Comparison of ENCODE assay signal across 13 mouse cellular contexts in genomic region chr11:118084266-118084665, GRCm38 (mm10). TPM values are rescaled to one million over a fixed set of nuclear protein-coding genes. Genes with fewer than 3 reads are reported as not detected.
DNase-seq lines count a peak whose midpoint lies in the region; TF ChIP-seq lines count a peak whose summit lies in the region.
"Had no signal": no experiment of that assay in that cellular context is flagged by ENCODE, and none has a peak within 500 bp of the region (broad histone marks: within the 10 kb centered on the region; RNA-seq: fewer than 3 reads in every experiment).

No protein-coding gene starts in this region.

- no peaks in the 10 kb centered on the region for H3K36me3 ChIP-seq in myocyte (ENCODE audit: control insufficient read depth, insufficient read depth)
- H3K36me3 ChIP-seq: forebrain, embryonic 10.5 days; G1E; heart, embryonic 13.5 days had no signal

- H3K79me2 ChIP-seq in myocyte (ENCODE audit: control insufficient read depth, insufficient read depth): no peaks in the 10 kb centered on the region

- no peak overlapping the region for H3ac ChIP-seq in myocyte (ENCODE audit: control insufficient read depth, insufficient read length)

- peaks cover 37% of the 10 kb centered on the region for H3K27me3 ChIP-seq in myocyte (ENCODE audit: control insufficient read depth, insufficient read depth, insufficient read length)
- H3K27me3 ChIP-seq: forebrain, embryonic 13.5 days had no signal

- H3K4me3 ChIP-seq in myocyte: no peak overlapping the region
- H3K4me3 ChIP-seq: forebrain, embryonic 10.5 days; forebrain, embryonic 13.5 days; gastrocnemius, adult 2 months; heart, embryonic 13.5 days had no signal

- TF ChIP-seq POLR2A in myocyte (IDR thresholded peaks at IDR 0.05; ENCODE audit: insufficient read length, low read depth): no peak

- peak; percentile 46 for DNase-seq in testis, postnatal 14 days (ENCODE audit: low spot score)
- no peak for DNase-seq in testis, postnatal 10 days (ENCODE audit: low spot score)
- DNase-seq in thymus, postnatal 14 days: peak; percentile 56
- DNase-seq in lung, adult 18-20 months: no peak
- DNase-seq in frontal cortex, postnatal 25 days (ENCODE audit: low spot score in 2 of 2): no peak
- DNase-seq: heart, adult 11 months had no signal

- peak overlapping the region; percentile 3 for H3K4me2 ChIP-seq in myocyte (ENCODE audit: low read depth)
- H3K4me2 ChIP-seq: forebrain, embryonic 13.5 days; heart, embryonic 13.5 days; hindbrain, embryonic 14.5 days had no signal

TF ChIP-seq in myocyte, 11 proteins besides CTCF, POLR2A, EP300 and RAD21:
- TF ChIP-seq MYOG (IDR thresholded peaks at IDR 0.05; ENCODE audit: control insufficient read depth in 1 of 3, insufficient read depth in 1 of 3, insufficient read length in 2 of 3, low read depth in 2 of 3) (peak in 1 of 3 experiments; percentile 12), SRF (IDR thresholded peaks at IDR 0.05; ENCODE audit: control insufficient read depth, insufficient read length, low read depth) (no peak)

RNA-seq across cellular contexts. Expression of gene Dnah17, which starts 46.2 kb away (rescaled TPM):
- 0.16 TPM for polyA plus RNA-seq in myocyte (2012; fragmentation: generic; extraction: Trizol)
- polyA plus RNA-seq: G1E had no signal

Comparison
In these comparisons a context has a peak if more than half of its experiments do, and no peak if none do; other contexts are left out.
1. DNase-seq: peak in testis, postnatal 14 days (single experiment) and thymus, postnatal 14 days (single experiment); none in testis, postnatal 10 days (single experiment), lung, adult 18-20 months (0 of 2) and frontal cortex, postnatal 25 days (0 of 2).